Mouse (Mus musculus) heart, postnatal 4 days (tissue): ENCODE measurements around the gene Necab2. TPM values are rescaled to one million over a fixed set of nuclear protein-coding genes. Genes with fewer than 3 reads are reported as not detected.

Experiments
- total RNA-seq, 2 experiments: library from RNA; stranded (reverse); gene quantifications; 2 replicates each; pipeline ENCODE4 v1.2.3; 2021

Gene Necab2
- total RNA-seq, 2 experiments from 2014 or later: 0.23 TPM; not detected in 1

Other genes with a start within 250 kb of the Necab2 start
- gene Hsbp1, start 102.2 kb upstream of the Necab2 start, total RNA-seq: 100 to 1,000 TPM; 180 to 183 TPM
- 10 to 100 TPM; 70.4 to 72.5 TPM for gene Mlycd, start 51.8 kb upstream of the Necab2 start, total RNA-seq
- 1 to 10 TPM in 1 of 2 experiments, under 1 TPM in 1; 0.55 to 1.5 TPM for gene Osgin1, start 12.6 kb upstream of the Necab2 start, total RNA-seq
- not detected for gene Slc38a8, start 55.0 kb downstream of the Necab2 start, total RNA-seq
- gene Mbtps1, start 112.0 kb downstream of the Necab2 start, total RNA-seq: 10 to 100 TPM; 68.6 to 70.0 TPM
- gene Hsdl1, start 128.5 kb downstream of the Necab2 start, total RNA-seq: 10 to 100 TPM; 18.4 to 20.2 TPM
- gene Dnaaf1, start 128.5 kb downstream of the Necab2 start, total RNA-seq: not detected
- gene Taf1c, start 158.5 kb downstream of the Necab2 start, total RNA-seq: 1 to 10 TPM; 4.3 to 4.5 TPM
- not detected for gene Adad2, start 166.0 kb downstream of the Necab2 start, total RNA-seq
- gene Kcng4, start 189.0 kb downstream of the Necab2 start, total RNA-seq: not detected
- gene Wfdc1, start 219.6 kb downstream of the Necab2 start, total RNA-seq: 10 to 100 TPM; 26.3 to 26.8 TPM